Mouse (Mus musculus): Measurements from ENCODE around the gene Tmem171. TPM values are rescaled to one million over a fixed set of nuclear protein-coding genes. Genes with fewer than 3 reads are reported as not detected.

The Tmem171 gene
- total RNA-seq, 2 experiments from 2014 or later, result 0.96 to 1.6 TPM

GRCm38 (mm10) chr13:98695546-98695945, 912 bp upstream of the Tmem171 start:
- DNase-seq (ENCODE audit: low spot score in 2 of 2), result no peak

GRCm38 (mm10) chr13:98693316-98693715, 1.3 kb downstream of the Tmem171 start:
- DNase-seq (ENCODE audit: low spot score in 2 of 2), result no peak

GRCm38 (mm10) chr13:98691956-98692515, 2.6 kb downstream of the Tmem171 start:
- DNase-seq (ENCODE audit: low spot score in 2 of 2), result no peak

GRCm38 (mm10) chr13:98690886-98691285, 3.7 kb downstream of the Tmem171 start:
- DNase-seq (ENCODE audit: low spot score in 2 of 2), result no peak

GRCm38 (mm10) chr13:98689605-98690290, 4.9 kb downstream of the Tmem171 start:
- no peak for DNase-seq (ENCODE audit: low spot score in 2 of 2)

GRCm38 (mm10) chr13:98687931-98688330, 6.7 kb downstream of the Tmem171 start:
- DNase-seq (ENCODE audit: low spot score in 2 of 2), result peak; percentile 38 to 53

GRCm38 (mm10) chr13:98684144-98684900, 10.3 kb downstream of the Tmem171 start:
- no peak for DNase-seq (ENCODE audit: low spot score in 2 of 2)

GRCm38 (mm10) chr13:98683412-98683811, 11.2 kb downstream of the Tmem171 start:
- DNase-seq (ENCODE audit: low spot score in 2 of 2), result no peak

GRCm38 (mm10) chr13:98680470-98681060, 14.1 kb downstream of the Tmem171 start:
- DNase-seq (ENCODE audit: low spot score in 2 of 2), result no peak

- no peak for DNase-seq (ENCODE audit: low spot score in 2 of 2)
Observed at GRCm38 (mm10) chr13:98679631-98680041, 15.0 kb downstream of the Tmem171 start.

GRCm38 (mm10) chr13:98679230-98679629, 15.4 kb downstream of the Tmem171 start:
- DNase-seq (ENCODE audit: low spot score in 2 of 2), result no peak

GRCm38 (mm10) chr13:98673922-98674321, 20.7 kb downstream of the Tmem171 start:
- DNase-seq (ENCODE audit: low spot score in 2 of 2), result no peak

GRCm38 (mm10) chr13:98669296-98669695, 25.3 kb downstream of the Tmem171 start:
- no peak for DNase-seq (ENCODE audit: low spot score in 2 of 2)

- no peak for DNase-seq (ENCODE audit: low spot score in 2 of 2)
Observed at GRCm38 (mm10) chr13:98667316-98667715, 27.3 kb downstream of the Tmem171 start.

- DNase-seq (ENCODE audit: low spot score in 2 of 2), result no peak
Observed at GRCm38 (mm10) chr13:98665240-98665639, 29.4 kb downstream of the Tmem171 start.

- DNase-seq (ENCODE audit: low spot score in 2 of 2), result no peak
Observed at GRCm38 (mm10) chr13:98662173-98662675, 32.4 kb downstream of the Tmem171 start.

GRCm38 (mm10) chr13:98656034-98656471, 38.6 kb downstream of the Tmem171 start:
- peak in 1 of 2 experiments; percentile 42 for DNase-seq (ENCODE audit: low spot score in 2 of 2)

GRCm38 (mm10) chr13:98655346-98655745, 39.3 kb downstream of the Tmem171 start:
- DNase-seq (ENCODE audit: low spot score in 2 of 2), result no peak

- DNase-seq (ENCODE audit: low spot score in 2 of 2), result peak in 1 of 2 experiments; percentile 20
Observed at GRCm38 (mm10) chr13:98654129-98654939, 40.3 kb downstream of the Tmem171 start.

GRCm38 (mm10) chr13:98652194-98652593, 42.4 kb downstream of the Tmem171 start:
- peak in 1 of 2 experiments; percentile 64 for DNase-seq (ENCODE audit: low spot score in 2 of 2)

Data from layer of hippocampus, adult 18-20 months (tissue).